Mouse (Mus musculus) layer of hippocampus, adult 9-11 months (tissue): Measurements from ENCODE around the gene Palm.

ENCODE experiments used
- DNase-seq: peaks from one replicate; pipeline ENCODE4 v3.0.0; 2022

The Palm gene

DNA sequence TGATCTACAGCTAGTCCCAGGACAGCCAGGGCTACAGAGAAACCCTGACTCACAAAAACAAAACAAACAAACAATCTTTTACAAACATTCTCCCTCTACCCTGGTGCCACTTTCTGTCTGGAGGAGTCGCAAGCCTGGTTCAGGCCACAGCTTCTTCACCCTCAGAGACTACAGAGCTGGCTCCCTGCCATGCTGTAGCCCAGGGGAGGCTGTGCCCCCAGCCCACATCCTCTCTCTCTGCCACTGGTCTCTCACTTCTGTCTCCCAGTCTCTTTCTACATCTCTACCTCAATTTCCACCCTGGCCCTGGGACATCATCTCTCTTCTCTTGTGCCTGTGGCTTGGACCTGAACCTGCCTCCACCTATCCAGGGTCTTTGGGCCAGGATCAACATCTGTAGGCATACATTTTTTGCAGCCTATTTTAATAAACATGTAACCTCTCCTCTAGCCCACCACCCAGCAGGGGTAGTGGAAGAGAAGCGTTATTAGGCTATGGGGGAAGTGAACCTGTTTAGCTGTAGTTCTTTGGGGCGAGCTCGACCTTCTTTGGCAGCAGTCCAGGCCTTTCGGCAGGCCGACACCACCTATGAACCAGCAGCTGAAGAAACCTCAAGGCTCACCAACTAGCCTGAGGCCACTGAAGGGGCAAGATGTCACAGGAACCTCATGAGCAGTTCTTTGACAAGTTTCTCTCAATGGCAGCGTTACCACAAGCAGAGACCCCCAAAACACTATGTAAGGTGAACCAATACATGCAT, 38.8 kb downstream of the Palm start:
- no peak for DNase-seq

DNA sequence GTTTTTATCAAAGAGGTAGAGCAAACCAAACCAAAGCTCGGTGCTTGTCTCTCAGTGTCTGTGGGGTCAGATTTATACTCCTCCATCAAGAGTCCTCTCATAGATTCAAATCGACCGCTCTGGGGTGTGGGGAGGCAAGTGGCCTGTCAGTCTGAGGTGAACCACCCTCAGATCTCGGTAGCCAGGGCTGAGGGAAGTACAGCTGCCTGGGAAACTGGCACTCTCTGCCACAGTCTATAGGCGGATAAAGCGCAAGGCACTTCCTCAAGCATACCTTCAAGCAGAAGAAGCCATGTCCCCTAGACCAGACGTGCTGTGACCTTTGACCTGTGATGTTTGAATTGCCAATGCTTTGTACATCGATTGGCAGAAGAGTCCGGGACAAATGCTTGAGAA, 39.4 kb downstream of the Palm start:
- DNase-seq = no peak

DNA sequence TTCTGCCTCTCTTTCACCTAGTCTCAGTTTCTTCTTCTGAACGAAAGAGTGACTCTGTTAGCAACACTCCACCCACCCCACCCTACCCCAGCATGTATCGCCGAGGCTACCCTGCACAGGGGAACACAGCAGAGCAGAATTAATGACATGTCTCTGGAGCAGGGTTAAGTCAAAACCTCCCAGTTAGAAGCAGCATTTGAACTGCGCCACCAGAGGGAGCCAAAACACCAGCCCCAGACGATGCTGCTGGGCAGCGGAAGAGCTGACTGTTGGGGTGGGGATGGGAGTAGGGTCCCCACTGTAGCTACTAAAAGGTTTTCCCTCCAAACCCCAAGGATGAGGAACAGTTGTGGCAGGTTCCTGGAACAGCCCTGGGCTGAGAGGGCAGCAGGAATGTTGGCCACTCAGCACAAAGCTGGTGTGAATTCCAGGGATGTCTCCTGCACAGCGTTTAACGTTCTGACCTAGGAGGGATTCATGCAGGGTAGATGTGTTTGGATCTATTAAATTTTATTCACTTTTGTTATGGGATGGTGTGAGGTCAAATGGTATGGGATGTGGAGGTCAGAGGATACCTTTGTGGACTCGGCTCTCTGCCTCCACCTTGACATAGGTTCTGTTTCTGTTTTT, 41.5 kb downstream of the Palm start:
- no peak for DNase-seq

DNA sequence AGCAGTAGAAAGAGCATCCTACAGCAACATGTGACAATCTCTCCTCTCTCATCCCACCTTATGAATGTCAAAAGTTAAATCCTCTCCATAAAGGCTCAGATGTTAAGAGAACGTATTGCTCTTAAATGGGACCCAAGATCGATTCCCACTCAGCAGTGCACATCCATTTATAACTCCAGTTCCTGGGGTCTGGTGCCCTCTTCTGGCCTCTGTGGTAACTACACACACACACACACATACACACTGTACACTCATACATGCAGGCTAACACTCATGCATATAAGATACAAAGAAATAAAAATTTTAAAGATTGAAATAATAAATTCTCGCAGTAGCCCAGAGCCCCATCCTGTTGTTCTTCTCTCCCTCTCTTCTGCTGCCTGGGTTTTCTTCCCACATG, 43.5 kb downstream of the Palm start:
- no peak for DNase-seq

DNA sequence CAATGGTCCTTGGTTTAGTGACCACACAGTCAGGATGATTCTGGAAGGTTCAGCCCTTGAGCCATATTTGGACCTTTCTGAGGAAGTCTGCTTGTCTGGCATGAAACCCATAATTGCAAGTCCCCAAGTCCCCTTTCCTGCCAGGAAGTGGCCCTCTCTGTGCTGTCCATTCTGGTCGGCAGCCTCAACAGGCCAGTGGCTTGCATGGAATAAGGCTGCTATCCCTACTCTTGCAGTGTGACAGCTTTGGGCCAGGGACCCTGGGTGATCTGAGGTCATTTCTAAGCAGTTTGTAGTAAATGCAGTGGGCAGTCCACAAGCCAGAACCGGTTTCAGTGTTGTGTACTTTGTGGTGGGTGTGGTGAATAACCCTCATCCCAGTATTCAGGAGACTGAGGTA, 44.8 kb downstream of the Palm start:
- DNase-seq = no peak

DNA sequence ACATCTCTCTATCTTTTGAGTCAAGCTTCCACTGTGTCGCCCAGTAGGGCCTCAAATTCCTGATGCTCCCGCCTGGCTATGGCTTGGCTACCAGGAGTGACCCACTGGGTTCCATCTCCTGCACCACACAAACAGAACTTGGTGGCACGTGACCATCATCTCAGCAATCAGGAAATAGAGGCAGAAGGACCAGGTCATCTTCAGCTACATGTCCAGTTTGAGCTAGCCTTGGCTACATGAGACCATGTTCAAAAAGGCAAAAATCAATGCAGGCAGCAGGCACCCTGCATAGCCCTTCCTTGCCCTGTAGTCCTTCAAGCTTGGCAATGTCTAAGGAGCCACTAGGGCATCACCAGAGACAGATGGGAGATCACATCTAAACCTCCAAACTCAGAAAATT, 46.7 kb downstream of the Palm start:
- DNase-seq = no peak

DNA sequence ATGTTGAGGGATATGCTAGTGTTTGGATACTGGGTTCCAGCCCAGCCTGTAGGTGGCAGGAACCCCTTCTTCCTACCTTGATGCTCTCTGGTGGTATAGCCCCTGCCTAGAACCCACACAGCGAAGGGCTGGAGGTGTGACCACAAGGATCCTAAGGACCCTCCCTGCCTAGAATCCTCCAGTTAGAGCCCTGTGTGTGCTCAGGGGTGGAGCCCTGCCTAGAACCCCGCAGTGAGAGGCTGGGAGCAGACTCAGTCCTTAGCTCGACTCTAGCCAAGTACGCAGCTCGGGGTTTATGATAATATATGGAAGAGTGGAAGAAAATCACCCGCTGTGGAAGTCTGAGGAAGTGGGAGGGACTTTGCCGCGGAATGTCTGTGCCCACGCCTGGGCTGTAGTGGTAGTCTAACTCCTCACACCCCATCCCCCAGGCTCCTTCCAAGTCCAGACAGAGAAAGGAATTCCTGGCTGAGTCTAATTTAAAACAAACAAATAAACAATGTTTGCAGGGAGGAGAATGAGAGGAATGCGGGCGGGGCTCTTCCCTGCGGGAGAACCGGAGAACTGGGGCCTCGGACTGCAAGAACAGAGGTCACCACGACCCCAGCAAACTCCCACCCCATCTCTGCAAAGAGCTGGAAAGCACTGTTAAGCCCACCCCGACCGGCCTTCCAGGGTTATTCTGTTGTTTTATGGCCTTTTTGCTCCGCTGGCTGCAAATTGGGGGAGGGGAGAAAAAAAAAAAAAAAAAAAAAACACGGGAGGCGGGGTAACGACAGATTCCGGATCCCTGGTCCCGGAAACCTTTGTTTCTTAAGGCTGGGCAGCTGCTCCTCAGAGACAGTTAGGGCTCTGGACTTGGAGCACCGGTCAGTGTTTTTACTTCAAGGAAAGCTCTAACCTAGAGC, 47.5 kb downstream of the Palm start:
- peak; percentile 84 for DNase-seq

DNA sequence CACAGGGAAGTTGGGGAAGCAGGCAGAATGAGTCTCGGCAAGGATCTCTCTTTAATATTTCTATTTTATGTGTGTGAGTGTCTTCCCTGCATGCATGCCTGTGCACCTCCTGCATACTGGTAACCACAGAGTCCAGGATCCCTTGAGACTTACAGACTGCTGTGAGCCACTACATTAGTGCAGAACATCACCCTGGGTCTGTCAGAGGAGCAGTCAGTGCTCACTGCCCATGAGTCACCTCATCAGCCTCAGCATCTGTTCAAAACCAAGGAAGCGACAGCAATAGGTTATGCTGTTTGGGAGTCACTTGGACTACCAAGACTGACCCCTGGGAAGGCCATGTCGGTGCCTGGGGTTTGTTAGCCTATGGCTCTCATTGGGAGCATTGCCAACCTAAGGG, 49.0 kb downstream of the Palm start:
- no peak for DNase-seq

DNA sequence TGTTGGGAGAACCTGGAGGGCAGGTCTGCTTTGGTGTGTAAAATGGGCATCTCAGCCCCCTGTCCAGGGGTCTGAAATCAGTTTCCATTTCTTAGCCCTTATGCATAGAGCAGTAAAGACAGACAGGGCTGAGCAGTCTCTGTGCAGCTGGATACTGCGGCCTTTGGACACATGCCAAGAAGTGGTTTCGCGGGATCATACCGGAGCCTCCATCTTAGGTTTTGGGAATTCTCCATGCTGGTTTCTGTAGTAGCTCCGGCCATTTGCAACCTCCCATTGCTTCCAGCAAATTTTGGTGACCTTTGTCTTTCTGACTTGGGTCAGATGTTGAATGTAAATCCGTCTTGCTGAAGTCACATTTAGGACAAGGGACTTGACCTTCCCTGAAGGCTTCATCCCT, 50.1 kb downstream of the Palm start:
- DNase-seq = no peak

DNA sequence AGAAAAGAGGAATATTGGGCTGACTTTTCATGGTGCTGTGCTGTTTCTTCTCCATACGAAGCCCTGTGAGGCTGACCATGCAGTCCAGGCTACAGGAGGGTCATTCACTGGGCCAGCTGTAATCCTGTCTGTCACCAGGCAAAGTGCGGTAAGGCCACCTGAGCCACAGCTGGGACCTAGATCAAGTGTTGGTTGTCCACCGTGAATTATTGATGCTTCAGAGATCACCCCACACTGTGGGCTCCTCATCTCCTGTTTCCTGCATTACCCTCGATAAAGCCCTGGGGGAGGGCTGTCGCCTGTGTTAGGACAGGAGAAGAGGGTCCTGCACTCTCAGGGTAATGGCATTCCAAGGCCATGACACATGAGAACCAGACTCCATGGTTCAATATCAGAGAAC, 53.2 kb downstream of the Palm start:
- no peak for DNase-seq

DNA sequence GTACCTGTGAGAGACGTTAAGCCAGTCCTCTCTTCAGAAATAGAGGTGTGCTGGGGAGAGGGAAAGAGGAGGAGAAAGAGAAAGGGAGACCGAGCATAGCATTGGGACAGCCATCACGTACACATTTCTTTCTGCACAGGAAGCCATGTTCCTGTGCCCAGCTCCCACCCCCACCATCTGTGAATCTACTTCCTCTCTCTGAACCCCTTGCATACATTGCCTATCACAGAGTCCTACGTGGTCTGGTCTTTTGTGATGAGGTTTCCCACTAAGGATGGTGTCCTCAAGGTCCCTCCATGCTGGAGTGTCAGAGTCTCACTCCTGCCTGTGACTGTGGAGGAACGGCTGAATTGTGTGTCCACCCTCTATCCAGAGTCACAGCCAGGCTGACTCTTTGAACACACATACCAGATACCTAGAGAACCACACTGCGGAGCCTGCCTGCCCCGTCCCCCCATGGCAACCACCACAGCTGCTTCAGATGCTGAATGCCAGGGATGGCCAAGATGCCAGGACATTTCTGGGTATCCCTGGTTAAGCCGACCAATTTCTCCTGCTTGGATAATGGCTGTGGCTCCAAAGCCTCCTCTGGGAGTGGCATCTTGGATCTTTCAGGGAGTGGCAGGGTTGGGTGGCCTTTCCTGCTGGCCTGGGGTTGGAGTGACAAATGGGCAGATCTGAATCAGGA, 56.7 kb downstream of the Palm start:
- DNase-seq = no peak

DNA sequence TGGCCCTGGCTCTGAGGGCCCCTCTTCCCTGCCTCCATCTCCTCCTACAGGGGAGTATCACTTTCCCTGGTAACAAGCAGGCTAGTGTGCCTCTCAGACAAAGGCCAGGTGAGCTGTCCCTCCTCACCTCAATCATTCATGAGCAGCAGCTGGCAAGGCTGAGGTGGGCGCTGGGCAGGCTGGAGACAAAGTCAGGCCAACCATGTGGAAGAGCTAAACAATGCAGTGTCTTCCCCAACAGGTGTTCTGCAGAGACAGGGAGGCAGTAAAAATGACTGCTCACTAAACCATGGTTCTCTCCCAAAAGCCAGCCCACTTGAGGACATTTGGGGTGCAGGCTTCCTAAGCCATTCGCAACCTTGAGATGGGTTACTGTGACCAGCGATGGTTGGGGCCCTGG, 58.3 kb downstream of the Palm start:
- no peak for DNase-seq

DNA sequence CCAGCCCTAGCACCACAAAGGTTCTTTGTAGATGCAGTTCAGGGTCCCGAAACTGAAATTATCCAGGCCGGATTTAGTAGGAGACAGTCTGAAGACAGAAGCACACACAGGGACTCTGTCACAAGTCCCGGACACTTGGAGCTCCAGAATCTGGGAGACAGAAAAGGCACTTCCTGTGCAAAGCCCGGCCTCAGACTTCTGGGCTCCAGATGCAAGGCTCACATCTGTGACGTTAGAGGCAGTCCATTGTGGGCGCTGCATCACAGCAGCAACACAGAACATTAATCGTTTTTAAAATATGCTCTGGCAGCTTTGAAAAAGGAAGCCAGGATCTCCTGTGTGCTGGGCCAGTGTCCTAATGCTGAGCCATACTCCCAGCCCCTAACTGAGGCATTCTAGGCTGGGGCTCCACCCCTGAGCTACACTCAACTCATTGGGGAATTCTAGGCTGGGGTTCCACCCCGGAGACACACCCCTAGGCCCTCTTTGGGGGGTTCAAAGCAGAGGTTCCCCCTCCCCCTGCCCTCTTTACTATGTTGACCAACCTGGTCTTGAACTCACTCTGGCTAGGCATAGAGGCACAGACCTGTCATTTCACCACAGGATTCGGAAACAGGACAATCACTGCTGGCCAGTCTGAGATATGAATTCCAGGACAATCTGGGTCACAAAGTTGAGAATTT, 58.9 kb downstream of the Palm start:
- DNase-seq = no peak

DNA sequence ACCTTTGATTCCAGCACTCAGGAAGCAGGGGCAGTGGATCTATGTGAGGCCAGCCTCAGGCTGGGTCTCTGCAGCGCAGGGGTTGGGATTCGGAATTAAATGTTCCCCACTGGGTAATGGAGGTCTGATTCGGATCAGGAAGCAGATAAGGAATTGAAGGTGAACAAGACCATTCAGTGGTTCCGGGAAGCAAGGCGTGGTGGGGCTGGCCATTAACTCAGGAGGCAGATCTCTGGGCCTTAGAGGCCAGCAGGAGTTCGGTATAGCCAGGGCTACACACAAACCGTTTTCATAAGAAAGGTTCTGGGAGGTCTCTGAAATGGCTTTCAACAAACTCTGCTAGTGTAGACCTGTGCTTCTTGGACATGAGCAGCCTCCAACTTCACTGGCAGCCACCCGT, 59.5 kb downstream of the Palm start:
- DNase-seq = no peak

DNA sequence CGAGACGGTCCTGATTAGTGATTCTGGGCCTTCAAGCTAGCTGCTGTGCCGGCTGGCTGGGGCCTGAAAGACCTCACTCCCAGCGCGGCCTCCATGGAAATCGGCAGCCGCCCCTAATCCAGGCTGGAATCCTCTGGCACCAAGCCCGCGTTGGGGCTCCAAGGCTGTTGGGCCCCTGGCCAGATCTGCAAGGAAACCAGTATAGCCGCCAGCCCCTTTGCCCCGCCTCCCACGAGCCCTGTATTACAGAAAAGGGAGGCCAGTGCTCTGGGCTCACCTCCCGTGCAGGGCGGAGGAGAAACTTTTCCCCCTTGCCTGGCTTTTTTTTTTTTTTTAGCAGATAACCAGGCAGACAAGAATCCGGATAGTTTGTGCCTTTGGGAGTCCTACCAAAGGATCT, 60.0 kb downstream of the Palm start:
- DNase-seq = peak; percentile 84

DNA sequence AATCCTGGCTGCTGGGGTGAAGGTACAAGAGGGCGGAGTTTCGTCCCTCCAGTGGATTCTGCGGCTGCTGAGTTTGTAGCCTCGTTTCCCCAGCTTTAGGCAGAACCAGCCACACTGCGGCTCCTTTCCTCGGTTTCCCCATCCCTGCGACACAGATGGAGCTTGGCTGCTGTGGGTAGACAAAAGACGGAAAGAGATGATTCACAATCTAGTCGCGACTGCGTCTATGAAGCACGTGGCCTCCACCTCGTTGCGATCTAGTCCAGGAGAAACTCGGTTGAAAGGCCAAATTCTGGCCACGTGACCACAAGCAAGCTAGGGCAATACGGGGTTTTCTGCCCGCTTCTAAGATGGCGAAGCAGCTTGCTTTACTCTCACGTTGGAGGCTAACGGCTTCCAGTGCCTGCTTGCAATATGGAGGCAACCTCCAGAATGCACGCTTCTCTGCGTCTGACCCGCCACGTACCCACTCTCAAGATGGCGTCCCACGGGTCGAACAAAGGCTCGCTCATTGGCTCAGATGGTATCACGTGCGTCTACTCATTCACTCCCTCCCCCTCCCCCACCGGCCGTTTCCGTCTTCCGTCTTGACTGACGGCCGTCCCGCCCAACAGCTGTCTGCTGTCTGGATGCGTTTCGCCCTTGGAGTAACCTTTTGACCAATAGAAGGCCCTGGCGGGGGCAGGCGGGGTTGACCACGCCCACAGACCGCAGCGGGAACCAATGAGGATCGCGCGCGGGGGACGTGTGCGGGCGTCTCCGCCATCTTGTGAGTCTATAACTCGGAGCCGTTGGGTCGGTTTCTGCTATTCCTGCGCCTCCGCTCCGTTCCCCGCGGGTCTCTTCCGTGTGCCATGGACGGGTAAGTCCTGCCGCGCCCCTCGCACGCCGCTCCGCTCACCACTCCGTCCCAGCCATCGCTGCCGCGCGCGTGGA, 60.8 kb downstream of the Palm start, which contains the start of gene Ptbp1:
Ptbp1 (plus strand) TSS at position 568 of the 936 bp plus-strand sequence.
- peak; percentile 100 for DNase-seq

DNA sequence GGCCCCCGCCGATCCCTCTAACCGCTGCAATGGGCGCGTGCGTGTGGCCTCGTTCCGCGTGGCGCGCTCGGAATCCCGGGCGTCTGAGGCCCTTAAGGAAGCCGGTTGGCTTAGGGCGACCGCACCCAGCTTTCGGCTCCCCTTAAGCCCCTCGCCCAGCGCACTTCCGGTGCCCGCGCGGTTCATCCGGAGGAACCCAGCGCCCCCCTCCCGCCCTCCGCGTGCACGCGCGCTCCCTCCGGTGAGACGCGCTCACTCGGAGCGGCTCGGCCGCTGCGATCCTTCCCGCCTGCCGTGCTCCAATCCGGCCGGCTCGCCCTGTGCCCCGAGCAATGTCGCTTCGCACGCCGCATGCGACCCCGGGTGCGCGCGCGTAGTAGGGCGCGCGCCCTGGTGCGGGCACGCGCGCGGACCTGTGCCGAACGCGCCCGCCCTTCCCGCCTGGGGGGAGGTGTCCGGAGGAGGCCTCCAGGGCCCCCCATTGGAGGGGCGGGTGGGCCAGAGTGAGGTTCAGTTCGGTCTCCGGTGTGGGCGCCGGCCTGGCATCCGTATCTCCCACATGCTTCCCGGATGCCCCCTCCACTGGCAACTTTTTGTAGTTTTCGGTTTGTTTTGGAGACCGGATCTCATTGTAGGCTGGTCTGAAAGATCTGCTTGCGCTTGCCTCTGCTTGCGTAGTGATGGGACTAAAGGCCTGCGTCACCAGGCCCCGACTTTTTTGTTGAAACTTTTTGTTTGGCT, 61.6 kb downstream of the Palm start:
- no peak for DNase-seq

DNA sequence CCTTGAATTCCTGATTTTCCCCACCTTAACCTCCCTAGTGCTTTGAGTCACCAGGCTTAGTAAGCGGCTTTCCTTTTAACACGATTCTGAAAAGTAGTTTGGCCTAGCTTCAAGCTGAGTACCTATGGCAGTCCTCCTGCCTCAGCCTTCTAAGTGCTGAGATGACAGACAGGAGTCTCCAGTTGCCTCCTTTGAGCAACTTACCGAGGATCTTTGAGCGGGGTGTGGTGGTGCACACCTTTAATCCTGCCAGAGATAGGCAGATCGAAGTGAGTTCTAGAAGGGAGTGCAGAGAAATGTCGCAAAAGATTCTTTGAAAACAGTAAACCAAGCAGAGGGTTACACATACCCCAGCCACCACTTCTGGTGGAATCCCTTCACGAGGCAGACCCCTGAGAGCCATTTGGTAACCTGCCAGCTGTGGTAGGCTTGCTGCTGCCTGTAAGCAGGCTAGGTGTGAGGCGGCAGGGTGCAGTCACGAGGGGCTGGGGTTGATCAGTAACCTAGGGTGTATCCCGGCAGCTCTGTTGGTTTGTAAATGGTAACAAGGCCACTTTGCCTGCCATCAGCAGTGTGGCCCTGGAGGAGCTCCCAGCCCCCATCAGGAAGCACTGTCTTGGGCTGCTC, 62.3 kb downstream of the Palm start:
- DNase-seq = no peak

DNA sequence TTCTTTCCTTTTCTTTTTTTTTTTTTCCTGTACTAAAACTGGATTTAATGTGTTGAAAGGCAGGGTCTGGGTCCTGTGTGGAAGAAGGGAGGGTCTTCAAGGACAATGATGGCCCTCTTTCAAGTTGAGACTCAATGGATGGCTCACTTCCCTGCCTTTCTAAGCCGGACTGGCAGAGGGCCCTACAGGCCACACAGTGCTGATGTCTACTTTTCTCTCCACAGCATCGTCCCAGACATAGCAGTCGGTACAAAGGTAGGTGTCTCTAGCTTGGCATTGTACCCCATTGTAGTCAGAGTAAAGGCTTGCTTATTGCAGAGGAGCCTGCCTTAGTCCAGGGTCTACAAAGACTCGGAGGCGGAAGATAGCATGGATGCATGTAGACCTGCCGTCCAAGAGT, 62.9 kb downstream of the Palm start:
- DNase-seq = no peak
